Mouse (Mus musculus) stomach, postnatal 0 days (tissue): ENCODE measurements around the gene Igsf10.

Experiments
- CTCF ChIP-seq: IDR thresholded peaks from 2 replicates; pipeline ENCODE4 v1.5.1; 2016; ENCODE audit warnings: antibody characterized with exemption, low read depth, mild to moderate bottlenecking, moderate library complexity
- EP300 ChIP-seq: optimal IDR thresholded peaks from 2 replicates; pipeline ENCODE3; 2016; ENCODE audit warnings: antibody characterized with exemption

GRCm38 (mm10) chr3:59328526-59328925, 15.7 kb downstream of the Igsf10 start:
- TF ChIP-seq CTCF (no peak), EP300 (no peak)
